Mouse (Mus musculus): Measurements from ENCODE around the gene Samd8.

Samd8 gene

GRCm38 (mm10) chr14:21791722-21792121 is 41.4 kb downstream of the Samd8 start:
- DNase-seq (ENCODE audit: low spot score in 2 of 2) = no peak

DNA sequence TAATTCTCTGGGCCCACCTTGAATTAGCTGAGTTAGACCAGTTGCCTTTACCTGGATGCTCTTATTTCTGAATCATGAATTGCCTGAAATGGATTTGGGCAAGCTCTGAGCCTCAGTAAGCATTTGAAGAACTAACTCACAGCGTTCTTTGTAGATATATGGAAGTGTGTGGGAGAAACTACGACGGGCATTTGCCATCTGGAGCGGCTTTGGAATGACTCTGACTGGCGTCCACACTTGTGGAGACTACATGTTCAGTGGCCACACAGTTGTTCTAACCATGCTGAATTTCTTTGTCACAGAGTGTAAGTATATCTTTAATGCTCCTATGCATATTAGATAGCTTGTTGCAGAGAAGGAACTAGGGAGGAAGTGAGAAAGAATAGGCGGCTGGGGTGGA is 41.9 kb downstream of the Samd8 start:
- peak; percentile 32 to 39 for DNase-seq (ENCODE audit: low spot score in 2 of 2)

DNA sequence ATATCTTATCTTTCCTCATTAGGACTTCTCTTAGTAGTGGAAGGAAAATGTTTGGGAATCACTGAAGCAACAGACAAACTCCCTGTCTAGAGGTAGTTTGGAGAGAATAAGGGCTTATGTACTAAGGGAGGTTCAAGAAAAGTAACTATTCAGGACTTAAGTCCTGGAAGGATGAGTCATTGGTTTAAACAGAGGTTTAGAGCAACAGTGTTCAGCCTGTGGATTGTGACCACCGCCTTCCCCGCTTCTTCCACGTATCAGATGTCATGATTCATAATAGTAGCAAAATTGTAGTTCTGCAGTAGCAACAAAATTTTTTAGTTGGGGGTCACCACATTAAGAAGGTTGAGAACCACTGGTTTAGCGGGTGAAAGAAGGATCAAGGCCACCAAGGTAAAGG is 50.3 kb downstream of the Samd8 start:
- DNase-seq (ENCODE audit: low spot score in 2 of 2) = no peak

DNA sequence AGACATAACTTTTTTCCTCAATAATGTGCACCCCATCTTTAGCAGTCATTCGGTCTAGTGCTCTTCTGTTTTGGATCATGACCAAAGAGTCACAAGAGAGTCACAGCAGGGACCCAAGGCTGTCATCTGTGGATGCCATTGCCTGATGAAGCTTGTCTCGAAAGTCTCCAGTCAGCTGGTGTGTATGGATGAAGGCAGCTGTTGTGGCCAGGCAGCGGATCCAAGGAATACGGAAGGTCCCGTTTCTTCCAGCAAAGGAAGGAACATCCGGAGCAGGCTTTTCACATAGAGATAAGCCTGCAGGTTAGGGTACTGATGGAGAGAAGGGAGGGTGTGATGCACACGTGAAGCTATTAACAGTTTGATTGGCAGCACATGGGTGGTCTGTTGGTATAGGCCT is 51.3 kb downstream of the Samd8 start:
- no peak for DNase-seq (ENCODE audit: low spot score in 2 of 2)

DNA sequence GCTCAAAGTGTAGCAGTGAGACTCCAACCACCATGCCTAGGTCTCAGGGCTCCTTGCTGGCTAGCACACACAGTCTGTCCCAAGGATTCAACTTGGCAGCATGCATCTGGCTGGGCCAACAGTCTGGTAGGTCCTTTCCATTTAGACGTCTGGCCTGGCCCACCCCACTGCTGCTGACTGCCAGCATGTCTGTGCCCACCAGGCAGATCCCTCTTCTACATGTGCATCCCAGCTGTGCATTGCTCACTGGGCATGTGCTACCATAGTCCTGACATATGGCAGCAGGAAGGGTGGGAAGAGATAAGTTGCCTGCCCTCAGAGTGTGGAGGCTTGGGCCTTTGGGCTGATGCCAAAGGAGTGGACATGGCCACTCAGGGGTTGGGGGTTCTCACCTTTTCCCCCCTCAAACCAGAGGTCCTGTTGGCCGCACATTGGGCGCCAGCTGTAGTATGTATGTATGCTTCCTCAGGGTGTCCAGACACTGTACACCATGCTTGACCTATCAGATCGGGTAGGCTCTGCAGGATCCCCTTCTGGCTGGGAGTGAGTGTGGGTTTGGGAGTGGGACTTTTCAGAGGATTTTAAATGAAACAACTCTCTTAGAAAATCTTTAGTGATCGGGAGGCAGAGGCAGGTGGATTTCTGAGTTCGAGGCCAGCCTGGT is 52.3 kb downstream of the Samd8 start:
- DNase-seq (ENCODE audit: low spot score in 2 of 2) = no peak

DNA sequence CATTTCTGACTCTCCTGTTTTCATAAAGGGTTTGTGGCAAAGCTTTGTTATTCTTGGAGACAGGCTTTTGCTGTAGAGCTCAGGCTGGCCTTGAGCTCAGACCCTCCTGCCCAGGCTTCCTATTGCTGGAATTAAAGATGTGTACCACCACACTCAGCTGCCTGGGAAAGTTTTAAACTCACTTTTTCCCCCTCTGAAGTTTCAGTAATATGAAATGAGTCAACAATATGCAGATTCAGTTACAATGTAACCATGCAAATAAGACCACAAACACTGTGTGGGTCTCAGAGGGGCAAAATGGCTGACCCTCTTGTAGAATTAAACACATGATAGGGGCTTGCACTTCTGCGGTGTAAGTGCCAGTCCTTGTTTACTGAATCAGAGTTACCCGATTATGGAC is 55.9 kb downstream of the Samd8 start:
- DNase-seq (ENCODE audit: low spot score in 2 of 2) = no peak

GRCm38 (mm10) chr14:21806631-21807160 is 56.4 kb downstream of the Samd8 start:
- DNase-seq (ENCODE audit: low spot score in 2 of 2) = no peak

DNA sequence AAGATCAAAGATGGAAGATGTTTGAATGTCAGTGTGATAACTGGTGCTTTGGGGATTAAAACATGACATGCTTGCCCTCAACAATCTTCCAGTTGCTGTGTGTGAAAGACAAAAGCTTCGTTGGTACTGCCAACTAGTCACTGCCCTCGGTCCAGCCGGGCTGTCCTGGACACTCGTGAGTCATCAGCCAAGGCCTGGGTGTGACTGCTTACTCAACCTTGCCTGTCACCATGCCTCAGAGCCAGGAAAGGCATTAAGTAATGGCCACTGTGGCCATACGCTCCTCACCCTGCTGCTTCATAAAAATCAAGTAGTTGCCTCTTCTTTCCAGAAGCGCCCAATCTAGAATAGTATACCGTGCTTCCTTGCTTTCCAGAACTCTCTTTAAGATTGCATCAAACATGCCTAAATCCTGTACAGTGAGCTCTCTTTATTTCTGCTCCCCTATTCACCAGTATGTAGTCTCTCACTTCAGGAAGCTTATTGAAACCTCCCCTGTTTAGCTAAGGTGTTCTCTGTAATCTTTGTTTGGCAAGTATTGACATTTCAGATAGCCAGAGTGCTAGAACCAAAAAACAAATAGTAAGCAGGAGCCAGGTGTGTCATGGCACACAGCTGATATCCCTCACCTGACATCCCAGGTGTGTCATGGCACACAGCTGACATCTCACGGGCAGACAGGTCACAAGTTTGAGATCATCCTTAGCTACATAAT is 58.0 kb downstream of the Samd8 start:
- no peak for DNase-seq (ENCODE audit: low spot score in 2 of 2)

GRCm38 (mm10) chr14:21809418-21809817 is 59.1 kb downstream of the Samd8 start:
- no peak for DNase-seq (ENCODE audit: low spot score in 2 of 2)

- DNase-seq (ENCODE audit: low spot score in 2 of 2) = no peak
Measured at GRCm38 (mm10) chr14:21811301-21811700, 61.0 kb downstream of the Samd8 start.

- no peak for DNase-seq (ENCODE audit: low spot score in 2 of 2)
Measured at GRCm38 (mm10) chr14:21811744-21812393, 61.5 kb downstream of the Samd8 start.

DNA sequence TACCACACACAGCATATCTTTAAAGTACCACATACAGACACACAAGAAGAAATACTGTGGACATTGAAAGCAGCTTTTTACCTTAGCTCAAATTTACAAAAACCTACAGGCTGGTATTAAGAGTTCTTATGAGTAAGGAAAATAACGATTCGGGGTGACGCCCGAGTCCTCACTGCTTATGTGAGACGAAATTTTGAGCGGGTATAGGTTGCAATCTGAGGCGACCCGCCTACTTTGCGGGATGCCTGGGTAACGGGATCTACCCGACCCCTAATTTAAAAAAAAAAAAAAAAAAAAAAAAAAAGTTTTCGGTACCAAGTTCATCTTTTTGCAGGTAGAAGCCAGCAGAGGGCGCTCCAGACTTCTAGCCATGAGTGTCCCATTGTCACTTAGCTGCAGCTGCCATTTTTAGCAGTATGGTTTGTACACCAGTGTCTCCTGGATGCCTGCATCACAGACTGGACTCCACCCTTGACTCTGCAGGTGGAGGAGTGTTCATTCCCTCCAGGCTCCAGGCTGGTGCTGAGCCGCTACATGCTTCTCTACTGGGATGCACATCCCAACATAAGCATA is 62.3 kb downstream of the Samd8 start:
- DNase-seq (ENCODE audit: low spot score in 2 of 2) = peak; percentile 49 to 64

- DNase-seq (ENCODE audit: low spot score in 2 of 2) = no peak
Measured at GRCm38 (mm10) chr14:21813216-21813615, 62.9 kb downstream of the Samd8 start.

- DNase-seq (ENCODE audit: low spot score in 2 of 2) = no peak
Measured at GRCm38 (mm10) chr14:21813847-21814246, 63.5 kb downstream of the Samd8 start.

DNA sequence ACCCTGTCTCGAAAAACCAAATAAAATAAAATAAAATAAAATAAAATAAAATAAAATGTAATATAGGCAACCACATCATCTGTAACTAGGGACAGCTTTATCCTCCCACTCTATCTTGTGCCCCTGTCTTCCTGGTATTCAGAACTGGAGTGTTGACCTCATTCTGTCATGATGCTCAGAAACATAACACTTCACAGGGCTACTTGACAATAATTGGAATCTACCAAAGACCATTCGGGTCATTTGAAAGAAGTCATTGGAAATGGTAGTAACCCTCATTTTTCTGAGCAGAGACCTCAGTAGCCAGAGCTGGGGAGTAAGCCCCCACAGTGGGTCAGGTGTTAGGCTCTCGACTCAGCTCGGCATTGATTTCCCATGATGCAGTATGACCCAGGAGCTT is 64.3 kb downstream of the Samd8 start:
- DNase-seq (ENCODE audit: low spot score in 2 of 2) = no peak

DNA sequence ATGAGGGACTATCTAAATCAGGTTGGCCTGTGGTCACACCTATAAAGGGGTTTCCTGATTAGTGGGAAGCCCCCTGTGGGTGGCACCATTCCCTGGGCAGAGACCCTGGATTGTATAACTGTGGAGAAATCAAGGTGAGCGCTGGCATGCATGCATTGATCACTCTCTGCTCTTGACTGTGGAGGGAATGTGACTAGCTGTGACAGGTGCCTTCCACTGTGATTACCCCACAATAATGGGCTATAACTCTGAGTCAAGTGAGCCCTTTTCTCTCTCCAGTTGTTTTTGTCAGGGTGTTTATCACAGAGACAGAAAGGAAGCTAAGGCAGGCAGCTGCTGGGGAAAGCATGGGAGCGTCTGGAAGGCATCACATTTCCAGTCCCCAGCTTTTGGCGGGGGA is 65.9 kb downstream of the Samd8 start:
- no peak for DNase-seq (ENCODE audit: low spot score in 2 of 2)

GRCm38 (mm10) chr14:21817453-21817852 is 67.1 kb downstream of the Samd8 start:
- no peak for DNase-seq (ENCODE audit: low spot score in 2 of 2)

- no peak for DNase-seq (ENCODE audit: low spot score in 2 of 2)
Measured at GRCm38 (mm10) chr14:21820880-21821505, 70.7 kb downstream of the Samd8 start.

GRCm38 (mm10) chr14:21822307-21822706 is 72.0 kb downstream of the Samd8 start:
- DNase-seq (ENCODE audit: low spot score in 2 of 2) = no peak

DNA sequence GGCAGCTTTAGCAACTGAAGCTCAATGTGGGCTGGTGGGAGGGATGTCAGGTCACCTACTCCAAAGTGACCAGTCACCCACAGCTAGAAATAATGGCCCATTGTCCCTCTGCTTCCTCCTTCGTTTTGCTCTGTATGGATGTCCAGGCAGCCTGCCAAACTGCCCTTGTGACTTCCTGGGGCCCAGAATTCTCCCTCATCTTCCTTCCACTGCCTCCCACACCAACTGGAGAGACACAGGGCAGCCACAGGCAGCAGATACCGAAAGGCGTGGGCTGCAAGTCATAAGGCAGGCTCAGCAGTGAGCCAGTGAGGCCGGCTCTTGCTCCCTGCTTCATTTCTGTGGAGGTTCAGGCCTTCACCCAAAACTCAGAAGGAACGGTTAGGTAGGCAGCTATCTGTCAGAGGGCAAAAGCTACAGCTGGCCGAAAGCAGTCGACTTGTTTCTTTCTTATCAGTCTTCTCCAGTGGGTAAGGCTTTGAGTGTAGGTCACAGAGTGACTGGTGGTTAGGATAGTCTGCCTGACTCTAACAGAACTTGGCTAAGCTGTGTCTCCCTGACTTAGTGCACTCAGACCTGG is 72.6 kb downstream of the Samd8 start:
- peak; percentile 69 to 76 for DNase-seq (ENCODE audit: low spot score in 2 of 2)

- DNase-seq (ENCODE audit: low spot score in 2 of 2) = no peak
Measured at GRCm38 (mm10) chr14:21823897-21824296, 73.6 kb downstream of the Samd8 start.

GRCm38 (mm10) chr14:21824938-21825337 is 74.6 kb downstream of the Samd8 start, which contains the start of gene Vdac2:
TSS of gene Vdac2 (plus strand) at chr14:21825238.
- no peak for DNase-seq (ENCODE audit: low spot score in 2 of 2)

Data from right cerebral cortex, adult 2 months (tissue).